Mouse (Mus musculus): Measurements from ENCODE around the gene Tom1. TPM values are rescaled to one million over a fixed set of nuclear protein-coding genes. Genes with fewer than 3 reads are reported as not detected.

Gene Tom1
- polyA plus RNA-seq, 1 experiment from 2014 or later: 32.6 TPM

DNA sequence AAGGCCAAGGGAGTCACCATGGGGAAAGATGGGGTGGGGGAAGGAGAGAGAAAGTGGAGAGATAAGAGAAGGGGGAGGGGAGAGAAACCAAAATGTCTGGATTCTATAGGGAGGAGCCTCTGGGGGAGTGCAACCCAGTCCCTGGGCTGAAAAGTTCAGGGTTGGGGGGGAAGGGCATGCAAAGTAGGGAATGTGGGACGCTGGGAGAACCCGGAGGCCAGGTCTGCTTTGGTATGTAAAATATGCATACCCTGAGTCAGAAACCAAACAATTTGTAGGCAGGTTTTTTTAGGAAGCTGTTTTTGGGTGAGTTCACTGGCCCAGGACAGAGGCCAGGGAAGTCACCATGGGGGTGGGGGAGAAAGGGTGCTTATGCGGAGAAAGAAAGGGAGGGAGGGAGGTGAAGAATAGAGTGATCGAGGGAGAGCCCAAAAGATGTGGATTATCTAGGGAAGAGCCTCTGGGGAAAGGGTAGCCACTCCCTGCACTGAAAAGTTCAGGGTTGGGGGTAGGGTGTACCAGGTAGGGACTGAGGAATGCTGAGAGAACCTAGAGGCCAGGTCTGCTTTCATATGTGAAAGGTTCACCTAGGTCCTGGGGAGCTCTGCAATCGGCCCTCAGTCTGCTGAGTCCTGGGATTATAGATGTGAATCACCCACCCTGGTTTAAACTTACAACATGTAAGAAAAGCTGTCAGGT is 15.1 kb upstream of the Tom1 start:
- Histone ChIP-seq H3K9me3 (no peaks in the 10 kb centered on the region), H3K27me3 (replicated peaks) (no peaks in the 10 kb centered on the region), H3K27ac (no peak overlapping the region), H3K9ac (no peak overlapping the region), H3K36me3 (peaks cover 4% of the 10 kb centered on the region; the same call in 1 of the 2 replicates), H3K4me2 (replicated peaks) (no peak overlapping the region), H3K4me1 (replicated peaks) (no peaks in the 10 kb centered on the region), H3K4me3 (replicated peaks) (no peak overlapping the region)
- 38% methylated on average over 5 of the region's 5 CpGs for WGBS
- peak; percentile 41; the same call in 1 of the 2 replicates for ATAC-seq

DNA sequence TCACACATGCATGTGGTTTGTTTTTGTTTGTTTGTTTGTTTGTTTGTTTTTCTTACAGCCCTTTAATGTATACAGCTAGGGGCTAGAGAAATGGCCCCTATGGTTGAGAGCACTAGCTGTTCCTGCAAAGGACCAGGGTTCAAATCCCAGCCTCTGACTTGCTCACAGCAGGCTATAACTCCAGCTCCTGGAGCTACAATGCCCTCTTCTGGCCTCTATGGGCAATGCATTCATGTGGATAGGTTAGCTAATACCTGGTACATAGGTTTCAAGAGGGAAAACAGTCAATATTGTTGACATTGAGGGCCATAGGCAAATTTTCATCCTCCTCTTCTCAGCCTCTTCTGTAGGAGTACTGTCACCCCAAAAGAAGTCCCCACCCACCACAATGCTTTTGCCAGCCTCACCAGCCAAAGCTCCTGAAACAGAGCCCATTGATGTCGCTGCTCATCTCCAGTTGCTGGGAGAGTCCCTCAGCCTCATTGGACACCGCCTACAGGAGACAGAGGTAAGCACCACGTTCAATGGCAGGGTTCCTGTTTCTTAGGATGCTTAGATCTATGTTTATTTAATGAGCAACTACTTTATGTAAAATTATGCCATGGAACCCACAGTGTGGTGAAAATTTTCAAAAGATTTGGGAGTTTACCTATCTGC is 9.7 kb upstream of the Tom1 start:
- Histone ChIP-seq H3K27ac (no peak overlapping the region), H3K9ac (no peak overlapping the region), H3K9me3 (no peaks in the 10 kb centered on the region), H3K4me3 (replicated peaks) (no peak overlapping the region), H3K27me3 (replicated peaks) (no peaks in the 10 kb centered on the region), H3K36me3 (peaks cover 21% of the 10 kb centered on the region; the same call in 1 of the 2 replicates), H3K4me2 (replicated peaks) (no peak overlapping the region), H3K4me1 (replicated peaks) (no peaks in the 10 kb centered on the region)
- 88% methylated on average over 3 of the region's 3 CpGs for WGBS
- ATAC-seq: no peak

DNA sequence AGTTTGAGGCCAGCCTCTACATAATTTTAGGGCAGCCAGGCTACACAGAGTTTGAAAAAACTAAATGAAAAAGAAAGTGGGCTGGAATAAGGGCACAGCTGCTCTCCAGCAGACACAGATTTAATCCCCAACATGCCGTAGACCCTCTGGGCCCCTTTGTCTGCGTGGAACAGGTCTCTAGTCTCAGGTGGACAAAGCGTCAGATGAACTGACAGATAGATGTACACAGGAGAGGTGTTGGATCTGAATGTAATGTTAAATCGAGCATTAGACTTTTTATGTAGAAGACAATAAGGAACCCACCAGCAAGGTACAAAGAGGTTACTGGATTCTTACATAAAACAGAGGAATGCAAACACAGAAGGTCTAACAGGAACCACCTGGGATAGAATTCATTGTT is 7.7 kb upstream of the Tom1 start:
- H3K27ac ChIP-seq: no peak overlapping the region
- no peak overlapping the region for H3K4me2 ChIP-seq (replicated peaks)
- ATAC-seq: no peak
- H3K9me3 ChIP-seq: no peaks in the 10 kb centered on the region
- WGBS: 94% methylated on average over 4 of the region's 4 CpGs
- peaks cover 24% of the 10 kb centered on the region; the same call in 1 of the 2 replicates for H3K36me3 ChIP-seq
- no peak overlapping the region for H3K9ac ChIP-seq
- no peak overlapping the region for H3K4me3 ChIP-seq (replicated peaks)
- H3K4me1 ChIP-seq (replicated peaks): no peaks in the 10 kb centered on the region
- H3K27me3 ChIP-seq (replicated peaks): no peaks in the 10 kb centered on the region

DNA sequence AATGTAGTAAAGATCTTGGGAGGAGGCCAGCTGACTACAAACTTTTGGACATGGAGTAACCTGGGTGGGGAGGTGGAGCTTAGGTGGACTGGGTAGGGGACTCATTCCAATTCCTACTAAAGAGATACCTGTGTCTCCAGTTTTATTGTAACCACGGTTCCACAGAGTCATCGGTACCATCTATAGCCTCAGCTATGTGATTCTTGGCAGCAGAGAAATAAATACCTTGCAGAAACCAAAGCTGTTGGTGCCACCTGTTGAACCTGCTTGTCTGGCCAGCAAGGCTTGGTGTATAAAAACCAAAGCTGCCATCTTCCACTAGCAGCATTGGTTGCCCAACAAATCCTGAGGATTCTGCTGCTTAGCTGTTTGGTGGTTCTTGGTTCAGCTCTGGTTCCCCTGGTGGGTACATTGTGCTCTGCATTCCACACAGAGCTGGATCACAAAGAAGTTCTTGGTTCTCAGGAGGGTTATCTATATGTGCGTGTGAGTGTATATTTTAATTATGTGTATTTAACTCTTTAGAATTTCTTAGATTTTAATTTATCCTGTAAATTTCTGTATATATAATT is 3.0 kb upstream of the Tom1 start:
- 93% methylated on average over 3 of the region's 3 CpGs for WGBS
- Histone ChIP-seq H3K4me3 (replicated peaks) (no peak overlapping the region), H3K36me3 (peaks cover 10% of the 10 kb centered on the region; the same call in 1 of the 2 replicates), H3K9me3 (no peaks in the 10 kb centered on the region), H3K27me3 (replicated peaks) (no peaks in the 10 kb centered on the region), H3K4me2 (replicated peaks) (no peak overlapping the region), H3K9ac (no peak overlapping the region), H3K27ac (no peak overlapping the region), H3K4me1 (replicated peaks) (peaks cover 3% of the 10 kb centered on the region; the same call in 1 of the 2 replicates)
- ATAC-seq: no peak

DNA sequence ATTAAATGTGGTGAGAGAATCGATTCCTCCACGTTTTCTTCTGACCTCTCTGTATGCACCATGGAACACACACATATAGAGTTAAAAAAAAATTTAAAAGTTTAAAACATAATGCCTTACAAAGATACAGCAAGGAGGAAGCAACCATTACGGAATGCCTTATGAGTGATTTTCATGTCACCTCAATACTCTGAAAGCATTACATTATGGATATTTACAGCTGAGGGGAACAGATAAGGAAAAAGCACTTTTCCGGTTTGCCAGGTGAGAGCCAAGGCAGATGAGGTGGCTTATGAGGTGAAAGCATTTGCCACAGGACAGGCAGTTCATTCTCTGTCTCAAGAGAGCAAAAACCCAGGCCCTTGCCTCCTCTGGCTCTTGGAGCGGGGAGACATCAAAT is 544 bp upstream of the Tom1 start:
- Histone ChIP-seq H3K4me2 (replicated peaks) (peak overlapping the region; percentile 86), H3K36me3 (0 out of 2 replicates have a peak, but pooled peaks cover 3% of the 10 kb centered on the region), H3K27me3 (replicated peaks) (no peaks in the 10 kb centered on the region), H3K9me3 (no peaks in the 10 kb centered on the region), H3K4me1 (replicated peaks) (peaks cover 3% of the 10 kb centered on the region; the same call in 1 of the 2 replicates), H3K9ac (peak overlapping the region; percentile 39; the same call in 1 of the 2 replicates), H3K27ac (0 out of 2 replicates have a peak overlapping the region, but pooled peaks have one; percentile 40), H3K4me3 (replicated peaks) (peak overlapping the region; percentile 74)
- ATAC-seq: no peak; the same call in 1 of the 2 replicates
- WGBS: 58% methylated on average over 5 of the region's 5 CpGs

DNA sequence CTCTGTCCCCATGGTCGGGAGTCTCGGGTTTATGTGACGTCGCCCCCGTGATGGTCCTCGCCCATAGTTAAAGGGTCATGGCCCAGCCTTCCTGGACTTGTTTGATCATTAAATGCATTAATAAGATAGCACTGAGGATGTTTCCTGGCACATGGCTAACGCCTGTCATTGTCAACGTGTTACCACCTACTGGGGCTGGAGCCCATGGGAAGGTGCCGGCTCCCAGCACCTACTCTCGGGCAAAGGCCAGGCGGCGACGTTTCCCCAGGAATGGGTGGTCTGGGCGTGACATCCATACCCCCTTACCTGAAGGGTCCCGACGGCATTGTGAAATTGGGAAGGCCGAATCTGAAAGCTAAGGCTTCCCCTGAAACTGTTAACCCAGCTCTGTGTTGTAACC is 780 bp downstream of the Tom1 start:
- peak overlapping the region; percentile 54; the same call in 1 of the 2 replicates for H3K27ac ChIP-seq
- H3K36me3 ChIP-seq: 0 out of 2 replicates have a peak, but pooled peaks cover 3% of the 10 kb centered on the region
- H3K9me3 ChIP-seq: no peaks in the 10 kb centered on the region
- 1% methylated on average over 17 of the region's 17 CpGs for WGBS
- H3K27me3 ChIP-seq (replicated peaks): no peaks in the 10 kb centered on the region
- peak overlapping the region; percentile 59 for H3K9ac ChIP-seq
- H3K4me2 ChIP-seq (replicated peaks): peak overlapping the region; percentile 86
- H3K4me1 ChIP-seq (replicated peaks): peaks cover 9% of the 10 kb centered on the region; the same call in 1 of the 2 replicates
- ATAC-seq: no peak
- H3K4me3 ChIP-seq (replicated peaks): peak overlapping the region; percentile 74

DNA sequence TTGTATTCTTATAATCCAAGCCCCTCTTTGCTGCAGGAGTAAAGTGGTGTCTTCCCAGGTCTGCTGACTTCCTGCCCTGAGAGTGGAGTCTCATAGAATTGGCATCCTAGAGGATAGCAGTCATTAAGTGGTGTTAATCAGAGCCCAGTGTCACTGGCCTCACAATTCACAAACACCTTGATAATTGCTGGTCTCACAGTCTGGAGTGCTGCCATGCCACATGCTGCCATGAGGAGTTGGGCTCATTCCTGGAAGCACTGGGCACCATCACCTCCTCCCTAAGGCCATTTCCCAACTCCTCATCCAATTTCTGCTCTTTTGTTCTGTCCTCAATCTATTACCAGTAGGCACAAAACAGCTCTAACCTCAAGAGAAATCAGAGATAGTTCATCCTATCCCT is 2.1 kb downstream of the Tom1 start:
- Histone ChIP-seq H3K4me3 (replicated peaks) (no peak overlapping the region), H3K9ac (no peak overlapping the region), H3K9me3 (no peaks in the 10 kb centered on the region), H3K36me3 (no peaks in the 10 kb centered on the region), H3K4me1 (replicated peaks) (peaks cover 9% of the 10 kb centered on the region; the same call in 1 of the 2 replicates), H3K4me2 (replicated peaks) (no peak overlapping the region), H3K27ac (no peak overlapping the region), H3K27me3 (replicated peaks) (no peaks in the 10 kb centered on the region)
- no peak for ATAC-seq

DNA sequence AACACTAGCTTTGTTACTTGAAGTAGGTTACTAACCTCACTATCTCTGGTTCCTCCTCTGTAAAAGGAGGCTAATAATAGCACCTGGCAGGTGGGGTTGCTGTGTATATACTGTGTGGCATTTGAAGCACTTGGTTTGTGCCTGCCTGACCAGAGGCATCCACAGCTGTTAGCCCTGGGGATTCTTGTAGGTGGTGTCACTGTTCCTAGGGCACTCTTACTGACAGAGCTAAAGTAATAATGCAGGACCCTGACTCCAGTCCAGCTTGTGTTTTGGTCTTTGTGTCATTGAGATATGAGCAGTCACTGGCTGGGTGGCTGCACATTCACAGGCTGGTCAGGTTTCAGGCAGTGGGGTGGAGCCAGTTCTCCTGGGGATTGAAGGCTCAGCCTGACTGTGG is 5.0 kb downstream of the Tom1 start:
- no peak overlapping the region for H3K9ac ChIP-seq
- no peaks in the 10 kb centered on the region for H3K9me3 ChIP-seq
- no peaks in the 10 kb centered on the region for H3K27me3 ChIP-seq (replicated peaks)
- peaks cover 6% of the 10 kb centered on the region; the same call in 1 of the 2 replicates for H3K4me1 ChIP-seq (replicated peaks)
- H3K4me2 ChIP-seq (replicated peaks): no peak overlapping the region
- H3K36me3 ChIP-seq: no peaks in the 10 kb centered on the region
- no peak overlapping the region for H3K4me3 ChIP-seq (replicated peaks)
- ATAC-seq: no peak
- H3K27ac ChIP-seq: no peak overlapping the region

DNA sequence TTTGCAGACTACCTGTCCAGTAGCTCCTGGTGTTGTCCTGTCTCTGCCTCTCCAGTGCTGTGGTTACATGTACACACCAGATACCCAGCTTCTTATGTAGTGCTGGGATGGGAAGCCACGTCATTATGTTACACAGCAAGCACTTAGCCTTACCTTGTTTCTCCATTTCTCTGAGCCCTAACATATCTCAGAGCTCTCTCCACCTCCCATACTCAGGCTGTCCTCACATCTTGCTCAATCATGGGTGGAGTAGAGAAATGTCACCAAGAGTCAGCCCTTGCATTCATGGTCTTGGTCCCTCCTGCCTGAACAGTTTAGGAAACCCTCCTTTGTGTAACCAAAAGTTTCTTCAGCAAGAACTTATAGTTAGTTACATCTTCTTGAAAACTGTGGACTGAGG is 6.2 kb downstream of the Tom1 start:
- ATAC-seq: no peak
- Histone ChIP-seq H3K36me3 (no peaks in the 10 kb centered on the region), H3K27ac (no peak overlapping the region)

DNA sequence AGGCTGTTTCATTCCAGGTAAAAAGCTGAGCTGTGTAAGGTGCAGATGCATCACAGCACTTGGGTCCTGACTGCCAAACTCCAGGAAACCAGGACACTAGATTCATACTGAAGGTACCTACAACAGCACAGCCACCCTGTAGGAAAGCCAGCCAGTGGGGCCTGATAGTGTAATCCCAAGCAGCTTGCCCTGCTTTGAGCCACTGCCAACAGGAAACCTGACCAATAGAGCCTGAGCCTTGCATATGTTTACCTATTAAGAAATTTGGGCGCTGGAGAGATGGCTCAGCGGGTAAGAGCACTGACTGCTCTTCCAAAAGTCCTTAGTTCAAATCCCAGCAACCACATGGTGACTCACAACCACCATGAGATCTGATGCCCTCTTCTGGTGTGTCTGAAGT is 8.7 kb downstream of the Tom1 start:
- Histone ChIP-seq H3K4me2 (replicated peaks) (no peak overlapping the region), H3K4me3 (replicated peaks) (no peak overlapping the region), H3K36me3 (no peaks in the 10 kb centered on the region), H3K9me3 (no peaks in the 10 kb centered on the region), H3K4me1 (replicated peaks) (peaks cover 6% of the 10 kb centered on the region; the same call in 1 of the 2 replicates), H3K9ac (no peak overlapping the region), H3K27me3 (replicated peaks) (no peaks in the 10 kb centered on the region), H3K27ac (no peak overlapping the region)
- 77% methylated on average over 2 of the region's 2 CpGs for WGBS
- ATAC-seq: no peak

More for the DNA sequence above, 6.2 kb downstream of the Tom1 start:
- H3K27me3 ChIP-seq (replicated peaks): no peaks in the 10 kb centered on the region
- no peak overlapping the region for H3K4me2 ChIP-seq (replicated peaks)
- peaks cover 6% of the 10 kb centered on the region; the same call in 1 of the 2 replicates for H3K4me1 ChIP-seq (replicated peaks)
- no peak overlapping the region for H3K9ac ChIP-seq
- H3K9me3 ChIP-seq: no peaks in the 10 kb centered on the region
- WGBS: 100% methylated on average over 1 of the region's 1 CpGs
- no peak overlapping the region for H3K4me3 ChIP-seq (replicated peaks)

DNA sequence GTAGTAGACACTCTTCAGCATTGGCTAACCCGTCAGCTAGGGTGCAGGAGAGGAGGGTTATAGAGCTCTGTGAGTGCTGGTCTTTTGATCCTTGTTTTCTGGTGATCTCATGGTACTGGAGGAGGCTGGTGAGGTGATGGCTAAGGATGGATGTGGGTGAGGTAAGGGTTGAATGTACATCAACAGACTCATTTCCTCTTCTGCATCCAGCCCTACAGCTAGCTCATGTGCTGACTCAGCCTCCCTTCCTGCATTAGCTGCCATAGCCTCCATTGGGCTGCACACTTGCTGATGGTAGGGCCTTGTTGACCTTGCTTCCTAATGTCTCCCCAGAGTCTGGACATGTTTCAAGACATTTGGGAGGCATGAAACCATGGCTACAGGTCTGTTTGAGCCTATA is 9.5 kb downstream of the Tom1 start:
- H3K9ac ChIP-seq: no peak overlapping the region
- H3K4me1 ChIP-seq (replicated peaks): peaks cover 6% of the 10 kb centered on the region; the same call in 1 of the 2 replicates
- H3K9me3 ChIP-seq: no peaks in the 10 kb centered on the region
- H3K4me3 ChIP-seq (replicated peaks): no peak overlapping the region
- 85% methylated on average over 1 of the region's 1 CpGs for WGBS
- H3K27ac ChIP-seq: no peak overlapping the region
- ATAC-seq: no peak
- H3K4me2 ChIP-seq (replicated peaks): no peak overlapping the region
- H3K27me3 ChIP-seq (replicated peaks): no peaks in the 10 kb centered on the region
- H3K36me3 ChIP-seq: no peaks in the 10 kb centered on the region

DNA sequence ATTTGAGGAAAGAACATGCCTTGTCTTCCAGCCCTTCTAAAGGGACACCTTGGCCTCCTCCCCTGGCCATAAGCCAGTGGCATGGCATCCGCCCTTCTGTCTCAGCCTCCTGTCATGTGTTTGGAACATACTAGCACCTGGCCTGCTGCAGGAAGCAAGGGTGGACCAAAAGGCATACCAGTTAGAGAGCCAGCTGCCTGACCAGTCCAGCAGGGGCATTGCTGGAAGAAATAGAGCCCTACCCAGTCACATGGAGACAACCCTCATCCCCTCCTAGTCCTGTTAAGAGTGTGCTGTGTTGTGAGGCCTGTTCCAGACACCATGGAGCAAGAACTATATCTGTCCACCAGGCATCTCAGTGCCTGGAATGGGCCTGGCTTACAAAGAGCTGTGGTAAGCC is 12.8 kb downstream of the Tom1 start:
- no peaks in the 10 kb centered on the region for H3K36me3 ChIP-seq
- H3K9me3 ChIP-seq: no peaks in the 10 kb centered on the region
- no peak overlapping the region for H3K27ac ChIP-seq
- 94% methylated on average over 1 of the region's 1 CpGs for WGBS
- H3K4me2 ChIP-seq (replicated peaks): no peak overlapping the region
- no peak overlapping the region for H3K4me3 ChIP-seq (replicated peaks)
- no peak for ATAC-seq
- H3K9ac ChIP-seq: no peak overlapping the region
- no peaks in the 10 kb centered on the region for H3K4me1 ChIP-seq (replicated peaks)
- no peaks in the 10 kb centered on the region for H3K27me3 ChIP-seq (replicated peaks)
